Mouse (Mus musculus): Measurements from ENCODE around the gene Bmi1. TPM values are rescaled to one million over a fixed set of nuclear protein-coding genes. Genes with fewer than 3 reads are reported as not detected.

The Bmi1 gene
- polyA plus RNA-seq, 1 experiment from 2014 or later, result 40.6 TPM

DNA sequence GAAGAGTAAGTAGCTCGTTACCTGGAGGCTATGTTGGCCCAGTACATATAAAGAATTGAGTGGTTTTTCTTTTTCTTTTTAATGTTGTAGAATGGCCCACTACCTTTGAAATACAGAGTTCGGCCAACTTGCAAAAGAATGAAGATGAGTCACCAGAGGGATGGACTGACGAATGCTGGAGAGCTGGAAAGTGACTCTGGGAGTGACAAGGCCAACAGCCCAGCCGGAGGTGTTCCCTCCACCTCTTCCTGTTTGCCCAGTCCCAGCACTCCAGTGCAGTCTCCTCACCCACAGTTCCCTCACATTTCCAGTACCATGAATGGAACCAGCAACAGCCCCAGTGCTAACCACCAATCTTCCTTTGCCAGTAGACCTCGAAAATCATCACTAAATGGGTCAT is 7.2 kb downstream of the Bmi1 start:
- H3K4me1 ChIP-seq (replicated peaks; ENCODE audit: control insufficient read depth, insufficient read depth, low read length), result peaks cover 10% of the 10 kb centered on the region
- no peak overlapping the region for H3K27ac ChIP-seq (ENCODE audit: low read depth, low read length)
- H3K27me3 ChIP-seq (ENCODE audit: control insufficient read depth, insufficient read depth, low read length), result peaks cover 52% of the 10 kb centered on the region
- H3K4me2 ChIP-seq (replicated peaks; ENCODE audit: low read depth, low read length), result no peak overlapping the region
- no peak overlapping the region for H3K4me3 ChIP-seq (ENCODE audit: low read depth, low read length)
- H3K9me3 ChIP-seq (ENCODE audit: control insufficient read depth, low read length), result no peaks in the 10 kb centered on the region
- 48% methylated on average over 5 of the region's 5 CpGs for WGBS
- H3K9ac ChIP-seq (ENCODE audit: low read depth, low read length), result no peak overlapping the region
- ATAC-seq (ENCODE audit: low FRiP score) (no peak), DNase-seq (ENCODE audit: low spot score) (no peak)
- no peaks in the 10 kb centered on the region; the same call in 1 of the 2 replicates for H3K36me3 ChIP-seq (ENCODE audit: control insufficient read depth, insufficient read depth, low read length)

DNA sequence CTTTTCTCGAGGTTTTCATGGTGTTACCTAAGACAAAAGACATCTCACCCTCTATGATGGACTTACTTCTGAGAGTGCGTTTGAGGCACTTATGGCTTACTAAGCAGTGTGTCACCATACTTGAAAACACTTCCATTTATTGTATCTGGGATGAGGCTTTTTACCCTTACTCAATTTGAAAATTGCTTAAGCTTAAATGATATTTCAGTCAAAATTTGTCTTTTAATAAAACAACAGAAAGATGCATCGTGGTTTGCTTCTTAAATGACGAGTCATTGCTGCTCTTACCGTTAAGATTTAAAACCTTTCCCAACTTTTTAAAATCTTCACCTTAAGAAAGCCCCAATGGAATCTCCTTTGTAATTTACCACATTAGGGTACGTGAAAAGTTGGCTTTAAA is 9.6 kb downstream of the Bmi1 start:
- DNase-seq (ENCODE audit: low spot score) (peak; percentile 19), ATAC-seq (ENCODE audit: low FRiP score) (no peak)
- H3K4me2 ChIP-seq (replicated peaks; ENCODE audit: low read depth, low read length), result no peak overlapping the region
- no peak overlapping the region for H3K9ac ChIP-seq (ENCODE audit: low read depth, low read length)
- 14% methylated on average over 6 of the region's 6 CpGs for WGBS
- H3K9me3 ChIP-seq (ENCODE audit: control insufficient read depth, low read length), result no peaks in the 10 kb centered on the region
- H3K27me3 ChIP-seq (ENCODE audit: control insufficient read depth, insufficient read depth, low read length), result peaks cover 52% of the 10 kb centered on the region
- no peak overlapping the region for H3K27ac ChIP-seq (ENCODE audit: low read depth, low read length)
- H3K4me3 ChIP-seq (ENCODE audit: low read depth, low read length), result no peak overlapping the region
- H3K36me3 ChIP-seq (ENCODE audit: control insufficient read depth, insufficient read depth, low read length), result no peaks in the 10 kb centered on the region; the same call in 1 of the 2 replicates
- H3K4me1 ChIP-seq (replicated peaks; ENCODE audit: control insufficient read depth, insufficient read depth, low read length), result peaks cover 9% of the 10 kb centered on the region

DNA sequence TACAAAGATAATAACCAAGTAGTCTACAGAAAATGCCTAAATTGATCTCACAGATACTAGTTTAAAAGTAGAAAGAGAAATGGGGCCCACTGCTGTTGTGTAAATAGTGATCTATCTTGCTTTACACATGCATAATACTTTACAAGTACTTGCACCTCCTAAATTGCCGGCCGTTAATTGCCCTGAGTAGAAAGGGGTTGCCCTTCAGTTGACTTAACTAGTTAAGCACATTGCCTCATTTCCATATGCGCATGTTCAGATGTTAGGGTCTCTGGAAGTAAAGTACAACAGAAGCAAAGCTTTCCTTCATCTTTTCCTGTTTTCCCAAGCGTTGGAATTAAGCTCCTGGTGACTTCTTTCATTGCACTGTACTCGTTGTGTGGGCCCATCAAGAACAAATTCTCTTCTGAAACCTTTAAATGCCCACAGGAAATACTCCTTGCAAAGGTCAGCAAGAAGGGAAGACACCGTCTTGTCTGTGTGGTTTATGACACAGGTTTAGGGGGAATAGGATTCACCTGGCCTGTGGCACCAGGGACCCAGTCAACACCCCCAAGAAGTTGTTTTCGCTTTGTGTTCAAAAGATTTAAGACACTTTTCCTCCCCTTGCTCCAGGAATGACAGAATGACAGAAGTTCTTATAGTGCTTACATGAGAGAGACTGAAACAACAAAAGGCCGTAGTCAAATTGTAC is 10.2 kb downstream of the Bmi1 start:
- Histone ChIP-seq H3K27me3 (ENCODE audit: control insufficient read depth, insufficient read depth, low read length) (peaks cover 55% of the 10 kb centered on the region), H3K36me3 (ENCODE audit: control insufficient read depth, insufficient read depth, low read length) (no peaks in the 10 kb centered on the region; the same call in 1 of the 2 replicates), H3K4me1 (replicated peaks; ENCODE audit: control insufficient read depth, insufficient read depth, low read length) (peaks cover 9% of the 10 kb centered on the region), H3K9ac (ENCODE audit: low read depth, low read length) (no peak overlapping the region), H3K27ac (ENCODE audit: low read depth, low read length) (no peak overlapping the region), H3K9me3 (ENCODE audit: control insufficient read depth, low read length) (no peaks in the 10 kb centered on the region), H3K4me3 (ENCODE audit: low read depth, low read length) (no peak overlapping the region), H3K4me2 (replicated peaks; ENCODE audit: low read depth, low read length) (no peak overlapping the region)
- WGBS, result 7% methylated on average over 8 of the region's 8 CpGs
- ATAC-seq (ENCODE audit: low FRiP score) (no peak), DNase-seq (ENCODE audit: low spot score) (peak; percentile 49)

GRCm38 (mm10) chr2:18687671-18688170 is 10.9 kb downstream of the Bmi1 start:
- WGBS, result 4% methylated on average over 9 of the region's 9 CpGs
- peaks cover 9% of the 10 kb centered on the region for H3K4me1 ChIP-seq (replicated peaks; ENCODE audit: control insufficient read depth, insufficient read depth, low read length)
- DNase-seq (ENCODE audit: low spot score) (peak; percentile 34), ATAC-seq (ENCODE audit: low FRiP score) (no peak)
- peaks cover 59% of the 10 kb centered on the region for H3K27me3 ChIP-seq (ENCODE audit: control insufficient read depth, insufficient read depth, low read length)
- H3K9ac ChIP-seq (ENCODE audit: low read depth, low read length), result no peak overlapping the region
- no peaks in the 10 kb centered on the region; the same call in 1 of the 2 replicates for H3K36me3 ChIP-seq (ENCODE audit: control insufficient read depth, insufficient read depth, low read length)
- no peaks in the 10 kb centered on the region for H3K9me3 ChIP-seq (ENCODE audit: control insufficient read depth, low read length)
- H3K4me3 ChIP-seq (ENCODE audit: low read depth, low read length), result no peak overlapping the region
- no peak overlapping the region for H3K27ac ChIP-seq (ENCODE audit: low read depth, low read length)
- no peak overlapping the region for H3K4me2 ChIP-seq (replicated peaks; ENCODE audit: low read depth, low read length)

- Histone ChIP-seq H3K9me3 (ENCODE audit: control insufficient read depth, low read length) (no peaks in the 10 kb centered on the region), H3K4me1 (replicated peaks; ENCODE audit: control insufficient read depth, insufficient read depth, low read length) (peaks cover 9% of the 10 kb centered on the region), H3K27ac (ENCODE audit: low read depth, low read length) (no peak overlapping the region), H3K4me3 (ENCODE audit: low read depth, low read length) (peak overlapping the region; percentile 38; the same call in 1 of the 2 replicates), H3K27me3 (ENCODE audit: control insufficient read depth, insufficient read depth, low read length) (peaks cover 62% of the 10 kb centered on the region), H3K9ac (ENCODE audit: low read depth, low read length) (no peak overlapping the region), H3K4me2 (replicated peaks; ENCODE audit: low read depth, low read length) (no peak overlapping the region), H3K36me3 (ENCODE audit: control insufficient read depth, insufficient read depth, low read length) (no peaks in the 10 kb centered on the region; the same call in 1 of the 2 replicates)
- 7% methylated on average over 6 of the region's 6 CpGs for WGBS
- DNase-seq (ENCODE audit: low spot score) (peak; percentile 56), ATAC-seq (ENCODE audit: low FRiP score) (no peak)
Observed at GRCm38 (mm10) chr2:18688286-18688685, 11.5 kb downstream of the Bmi1 start.

- H3K4me3 ChIP-seq (ENCODE audit: low read depth, low read length), result peak overlapping the region; percentile 38
- WGBS, result 1% methylated on average over 39 of the region's 45 CpGs
- H3K4me2 ChIP-seq (replicated peaks; ENCODE audit: low read depth, low read length), result peak overlapping the region; percentile 82
- H3K36me3 ChIP-seq (ENCODE audit: control insufficient read depth, insufficient read depth, low read length), result no peaks in the 10 kb centered on the region; the same call in 1 of the 2 replicates
- peak; percentile 33 for ATAC-seq (ENCODE audit: low FRiP score)
- no peak overlapping the region for H3K27ac ChIP-seq (ENCODE audit: low read depth, low read length)
- peak; percentile 85 for DNase-seq (ENCODE audit: low spot score)
- peaks cover 62% of the 10 kb centered on the region for H3K27me3 ChIP-seq (ENCODE audit: control insufficient read depth, insufficient read depth, low read length)
- no peaks in the 10 kb centered on the region for H3K9me3 ChIP-seq (ENCODE audit: control insufficient read depth, low read length)
- H3K9ac ChIP-seq (ENCODE audit: low read depth, low read length), result no peak overlapping the region
- H3K4me1 ChIP-seq (replicated peaks; ENCODE audit: control insufficient read depth, insufficient read depth, low read length), result peaks cover 9% of the 10 kb centered on the region
Observed at GRCm38 (mm10) chr2:18688708-18689063, 11.9 kb downstream of the Bmi1 start.

GRCm38 (mm10) chr2:18689064-18689921 is 12.5 kb downstream of the Bmi1 start:
- Histone ChIP-seq H3K27me3 (ENCODE audit: control insufficient read depth, insufficient read depth, low read length) (peaks cover 57% of the 10 kb centered on the region), H3K9ac (ENCODE audit: low read depth, low read length) (peak overlapping the region; percentile 64; the same call in 1 of the 2 replicates)
- peak; percentile 25 for ATAC-seq (ENCODE audit: low FRiP score)

GRCm38 (mm10) chr2:18690055-18690691 is 13.4 kb downstream of the Bmi1 start:
- Histone ChIP-seq H3K9ac (ENCODE audit: low read depth, low read length) (peak overlapping the region; percentile 64), H3K4me1 (replicated peaks; ENCODE audit: control insufficient read depth, insufficient read depth, low read length) (peaks cover 9% of the 10 kb centered on the region), H3K36me3 (ENCODE audit: control insufficient read depth, insufficient read depth, low read length) (no peaks in the 10 kb centered on the region), H3K9me3 (ENCODE audit: control insufficient read depth, low read length) (no peaks in the 10 kb centered on the region), H3K27me3 (ENCODE audit: control insufficient read depth, insufficient read depth, low read length) (peaks cover 59% of the 10 kb centered on the region), H3K4me3 (ENCODE audit: low read depth, low read length) (peak overlapping the region; percentile 38), H3K27ac (ENCODE audit: low read depth, low read length) (no peak overlapping the region), H3K4me2 (replicated peaks; ENCODE audit: low read depth, low read length) (peak overlapping the region; percentile 82)
- DNase-seq (ENCODE audit: low spot score) (peak; percentile 81), ATAC-seq (ENCODE audit: low FRiP score) (peak; percentile 70)
- WGBS, result under 1% methylated on average over 57 of the region's 58 CpGs

More at GRCm38 (mm10) chr2:18689064-18689921, 12.5 kb downstream of the Bmi1 start:
- H3K36me3 ChIP-seq (ENCODE audit: control insufficient read depth, insufficient read depth, low read length), result no peaks in the 10 kb centered on the region; the same call in 1 of the 2 replicates
- no peak overlapping the region for H3K27ac ChIP-seq (ENCODE audit: low read depth, low read length)
- peaks cover 9% of the 10 kb centered on the region for H3K4me1 ChIP-seq (replicated peaks; ENCODE audit: control insufficient read depth, insufficient read depth, low read length)
- peak; percentile 72 for DNase-seq (ENCODE audit: low spot score)
- H3K4me2 ChIP-seq (replicated peaks; ENCODE audit: low read depth, low read length), result peak overlapping the region; percentile 82
- WGBS, result under 1% methylated on average over 51 of the region's 51 CpGs
- H3K4me3 ChIP-seq (ENCODE audit: low read depth, low read length), result peak overlapping the region; percentile 38
- no peaks in the 10 kb centered on the region for H3K9me3 ChIP-seq (ENCODE audit: control insufficient read depth, low read length)
